Mouse (Mus musculus): ENCODE measurements around the gene Wdr86.

DNA sequence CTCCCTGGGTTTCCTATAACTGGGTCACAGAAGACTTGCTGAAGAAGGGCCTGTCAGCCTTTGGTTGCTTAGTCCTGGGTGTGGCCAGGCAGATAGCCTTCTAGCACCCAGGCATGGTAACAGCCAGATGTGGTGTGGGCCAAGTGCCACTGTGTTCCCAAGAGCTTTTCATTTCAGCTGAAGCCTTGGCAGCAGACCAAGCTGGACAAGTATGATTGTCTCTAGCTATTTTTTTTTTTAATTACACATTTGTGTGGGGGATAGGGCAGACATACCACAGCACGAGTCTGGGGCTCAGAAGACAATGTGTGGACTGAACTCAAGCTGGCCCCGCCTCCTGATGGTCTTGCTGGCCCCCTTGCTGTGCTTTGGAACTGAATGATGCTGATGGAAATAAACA, 20.6 kb downstream of the Wdr86 start:
- TF ChIP-seq CTCF (IDR thresholded peaks at IDR 0.05; ENCODE audit: low read depth) (no peak), EP300 (optimal IDR thresholded peaks at IDR 0.05) (no peak)

Data from stomach, postnatal 0 days (tissue).